Mouse (Mus musculus): ENCODE results near the gene Egfl7. TPM values are rescaled to one million over a fixed set of nuclear protein-coding genes. Genes with fewer than 3 reads are reported as not detected.

The Egfl7 gene
- 75.4 and 76.2 TPM in 2 replicates for polyA plus RNA-seq (2015; fragmentation: Nextera tagmentation; extraction: Ambion mirVana)

DNA sequence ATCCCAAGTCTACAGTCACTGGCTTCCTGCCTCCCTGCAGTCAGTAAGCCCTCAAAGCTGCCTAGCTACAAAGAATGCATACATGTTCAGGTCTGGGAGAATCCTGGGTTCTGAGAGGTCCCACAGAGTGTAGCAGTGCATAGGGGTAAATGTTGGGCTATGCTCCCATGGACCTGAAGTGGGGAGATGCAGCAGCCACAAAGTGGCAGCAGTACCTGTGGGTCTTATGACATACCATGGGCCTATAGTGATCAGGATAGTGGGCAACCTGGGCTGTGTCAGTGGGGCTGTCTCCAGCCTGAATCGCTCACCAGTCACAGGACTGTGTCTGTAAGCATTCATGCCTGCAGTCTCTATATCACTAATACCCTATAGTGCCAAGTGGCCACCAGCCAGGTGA is at the start of gene Egfl7:
Egfl7 (plus strand) TSS at position 301 of the 400 bp plus-strand sequence.
- H3K27me3 ChIP-seq (replicated peaks; ENCODE audit: control insufficient read depth, insufficient read depth, low read length): no peaks in the 10 kb centered on the region
- no peaks in the 10 kb centered on the region for H3K9me3 ChIP-seq (ENCODE audit: control insufficient read depth, low read length)
- no peaks in the 10 kb centered on the region for H3K36me3 ChIP-seq (ENCODE audit: control insufficient read depth, insufficient read depth, low read length)
- 100% methylated on average over 1 of the region's 1 CpGs for WGBS
- peak within 1 kb of the TSS; percentile 45 for H3K27ac ChIP-seq (ENCODE audit: low read depth, low read length)
- H3K9ac ChIP-seq (ENCODE audit: low read depth, low read length): no peak within 1 kb of the TSS
- no peaks in the 10 kb centered on the region for H3K4me1 ChIP-seq (ENCODE audit: control insufficient read depth, insufficient read depth, low read depth, low read length)
- no peak within 1 kb of the TSS for H3K4me2 ChIP-seq (ENCODE audit: low read length)
- no peak within 1 kb of the TSS for H3K4me3 ChIP-seq (ENCODE audit: low read length)
- ATAC-seq: no peak

DNA sequence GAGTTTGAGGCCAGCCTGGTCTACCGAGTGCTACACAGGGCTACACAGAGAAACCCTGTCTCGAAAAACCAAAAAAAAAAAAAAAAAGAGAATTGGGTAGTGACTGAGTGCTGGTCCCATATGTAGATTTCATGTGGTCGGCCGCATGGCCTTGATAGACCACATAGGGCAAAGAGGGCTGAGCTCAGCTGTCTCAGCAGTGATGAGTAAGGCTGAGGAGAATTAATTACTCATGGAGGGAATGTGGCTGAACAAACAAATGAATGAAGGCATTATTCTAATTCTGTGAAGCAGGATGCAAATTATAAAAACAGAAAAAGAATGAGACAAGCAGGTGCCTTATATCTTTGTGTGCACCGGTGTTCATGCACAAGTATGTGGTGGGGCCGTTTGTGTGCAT is 48.0 kb upstream of the Egfl7 start:
- 49% methylated on average over 6 of the region's 6 CpGs for WGBS
- H3K9me3 ChIP-seq (ENCODE audit: control insufficient read depth, low read length): no peaks in the 10 kb centered on the region
- no peaks in the 10 kb centered on the region for H3K36me3 ChIP-seq (ENCODE audit: control insufficient read depth, insufficient read depth, low read length)
- no peak overlapping the region for H3K9ac ChIP-seq (ENCODE audit: low read depth, low read length)
- H3K4me2 ChIP-seq (ENCODE audit: low read length): no peak overlapping the region
- no peak overlapping the region for H3K27ac ChIP-seq (ENCODE audit: low read depth, low read length)
- H3K4me3 ChIP-seq (ENCODE audit: low read length): no peak overlapping the region
- ATAC-seq: no peak
- peaks cover 24% of the 10 kb centered on the region for H3K4me1 ChIP-seq (ENCODE audit: control insufficient read depth, insufficient read depth, low read depth, low read length)
- H3K27me3 ChIP-seq (replicated peaks; ENCODE audit: control insufficient read depth, insufficient read depth, low read length): no peaks in the 10 kb centered on the region

DNA sequence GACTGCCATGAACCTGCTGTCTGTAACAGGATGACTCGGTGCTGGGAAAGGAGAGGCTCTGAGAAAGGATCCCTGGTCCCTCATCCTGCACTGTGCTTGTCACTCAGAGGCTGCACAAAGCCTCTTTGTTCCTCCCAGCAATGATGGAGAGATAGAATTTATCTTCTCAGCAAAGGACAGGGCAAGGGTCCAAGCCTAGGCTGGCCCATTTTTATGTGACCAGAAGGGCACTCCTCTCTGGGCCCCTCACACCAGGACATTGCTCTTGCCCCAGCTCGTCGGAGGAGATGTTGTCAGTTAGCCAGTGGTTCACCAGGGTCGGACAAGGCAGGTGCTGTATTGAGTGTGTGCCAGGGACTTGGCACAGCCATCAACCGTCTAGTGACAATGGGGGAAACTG is 46.6 kb upstream of the Egfl7 start:
- WGBS: 16% methylated on average over 5 of the region's 5 CpGs
- no peaks in the 10 kb centered on the region for H3K9me3 ChIP-seq (ENCODE audit: control insufficient read depth, low read length)
- H3K27me3 ChIP-seq (replicated peaks; ENCODE audit: control insufficient read depth, insufficient read depth, low read length): no peaks in the 10 kb centered on the region
- 0 out of 2 replicates have a peak overlapping the region, but pooled peaks have one; percentile 4 for H3K9ac ChIP-seq (ENCODE audit: low read depth, low read length)
- H3K4me2 ChIP-seq (ENCODE audit: low read length): no peak overlapping the region
- no peaks in the 10 kb centered on the region for H3K36me3 ChIP-seq (ENCODE audit: control insufficient read depth, insufficient read depth, low read length)
- H3K4me1 ChIP-seq (ENCODE audit: control insufficient read depth, insufficient read depth, low read depth, low read length): peaks cover 24% of the 10 kb centered on the region
- H3K4me3 ChIP-seq (ENCODE audit: low read length): no peak overlapping the region
- peak; percentile 64 for ATAC-seq
- peak overlapping the region; percentile 73 for H3K27ac ChIP-seq (ENCODE audit: low read depth, low read length)

DNA sequence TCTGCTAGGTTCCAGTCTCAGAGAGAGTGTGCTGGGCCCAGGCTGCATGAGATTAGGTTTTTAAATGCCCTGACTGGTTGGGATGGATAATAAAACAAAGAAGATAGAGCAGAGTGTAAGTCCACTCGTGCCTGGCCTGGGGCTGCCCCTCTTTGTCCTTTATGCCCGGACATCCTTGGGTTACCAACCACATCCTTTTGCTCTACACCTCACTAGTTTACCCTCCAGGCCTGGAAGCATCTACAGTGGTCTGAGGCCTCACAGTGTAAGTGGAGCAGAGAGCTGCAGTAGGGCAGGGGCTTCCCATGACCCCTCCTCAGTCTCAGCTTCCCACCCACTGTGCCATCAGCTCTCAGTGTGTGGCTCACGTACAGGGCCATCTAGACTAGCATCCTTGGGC is 45.7 kb upstream of the Egfl7 start:
- Histone ChIP-seq H3K27ac (ENCODE audit: low read depth, low read length) (peak overlapping the region; percentile 73), H3K9me3 (ENCODE audit: control insufficient read depth, low read length) (no peaks in the 10 kb centered on the region), H3K4me2 (ENCODE audit: low read length) (no peak overlapping the region), H3K36me3 (ENCODE audit: control insufficient read depth, insufficient read depth, low read length) (no peaks in the 10 kb centered on the region), H3K4me3 (ENCODE audit: low read length) (no peak overlapping the region), H3K4me1 (ENCODE audit: control insufficient read depth, insufficient read depth, low read depth, low read length) (peaks cover 24% of the 10 kb centered on the region), H3K9ac (ENCODE audit: low read depth, low read length) (no peak overlapping the region), H3K27me3 (replicated peaks; ENCODE audit: control insufficient read depth, insufficient read depth, low read length) (no peaks in the 10 kb centered on the region)
- 49% methylated on average over 3 of the region's 3 CpGs for WGBS
- no peak for ATAC-seq

DNA sequence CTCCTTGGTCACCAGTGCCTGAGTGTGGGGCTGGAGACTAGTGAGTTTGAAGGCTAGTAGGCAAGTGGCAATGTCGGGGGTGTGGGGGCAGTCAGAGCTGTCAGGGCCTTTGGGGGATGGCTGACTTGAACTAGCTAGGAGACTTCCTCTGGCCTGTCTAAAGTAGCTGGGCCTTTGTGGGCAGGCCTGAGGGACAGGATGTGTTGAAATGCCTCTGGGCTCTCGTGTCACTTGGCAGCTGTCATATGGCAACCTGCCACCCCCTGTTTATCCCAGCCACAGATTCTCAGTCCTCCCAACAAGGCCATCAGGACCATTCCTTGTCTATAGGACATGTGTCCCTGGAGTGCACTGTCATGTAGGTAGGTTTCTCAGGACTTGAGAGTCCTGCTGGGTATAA is 45.2 kb upstream of the Egfl7 start:
- Histone ChIP-seq H3K9ac (ENCODE audit: low read depth, low read length) (no peak overlapping the region), H3K27me3 (replicated peaks; ENCODE audit: control insufficient read depth, insufficient read depth, low read length) (no peaks in the 10 kb centered on the region), H3K27ac (ENCODE audit: low read depth, low read length) (peak overlapping the region; percentile 73), H3K9me3 (ENCODE audit: control insufficient read depth, low read length) (no peaks in the 10 kb centered on the region), H3K4me3 (ENCODE audit: low read length) (no peak overlapping the region), H3K4me1 (ENCODE audit: control insufficient read depth, insufficient read depth, low read depth, low read length) (peaks cover 24% of the 10 kb centered on the region), H3K4me2 (ENCODE audit: low read length) (no peak overlapping the region), H3K36me3 (ENCODE audit: control insufficient read depth, insufficient read depth, low read length) (no peaks in the 10 kb centered on the region)
- ATAC-seq: peak; percentile 52
- WGBS: 26% methylated on average over 2 of the region's 2 CpGs

DNA sequence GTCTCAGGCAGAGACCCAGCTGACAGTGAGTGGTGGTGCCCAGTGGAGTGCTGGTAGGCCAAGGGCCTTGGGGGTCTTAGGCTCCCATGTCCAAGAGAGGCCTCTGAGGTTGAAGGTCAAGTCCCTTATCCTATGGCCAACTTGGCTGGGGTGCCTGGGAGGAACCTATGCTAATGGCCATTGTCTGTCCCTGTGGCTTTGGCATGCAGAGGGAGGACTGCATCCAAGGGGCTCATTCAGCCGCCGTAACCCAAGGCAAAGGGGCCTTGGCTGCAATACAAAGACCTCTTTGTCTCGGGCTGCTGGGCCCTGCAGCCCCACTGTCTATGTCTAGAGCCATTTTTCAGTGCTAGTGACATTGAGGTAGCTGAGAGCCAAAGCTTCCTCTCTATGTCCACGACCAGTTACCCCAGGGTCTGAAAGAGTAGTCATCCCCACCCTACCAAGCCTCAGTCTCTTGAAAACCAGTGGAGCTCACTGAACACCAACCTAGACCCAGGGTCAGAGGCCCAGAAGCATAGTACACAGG is 44.2 kb upstream of the Egfl7 start:
- no peaks in the 10 kb centered on the region for H3K9me3 ChIP-seq (ENCODE audit: control insufficient read depth, low read length)
- 26% methylated on average over 4 of the region's 4 CpGs for WGBS
- H3K36me3 ChIP-seq (ENCODE audit: control insufficient read depth, insufficient read depth, low read length): no peaks in the 10 kb centered on the region
- peak; percentile 75 for ATAC-seq
- no peak overlapping the region for H3K4me2 ChIP-seq (ENCODE audit: low read length)
- peaks cover 29% of the 10 kb centered on the region for H3K4me1 ChIP-seq (ENCODE audit: control insufficient read depth, insufficient read depth, low read depth, low read length)
- H3K9ac ChIP-seq (ENCODE audit: low read depth, low read length): no peak overlapping the region
- peak overlapping the region; percentile 73 for H3K27ac ChIP-seq (ENCODE audit: low read depth, low read length)
- H3K4me3 ChIP-seq (ENCODE audit: low read length): no peak overlapping the region
- H3K27me3 ChIP-seq (replicated peaks; ENCODE audit: control insufficient read depth, insufficient read depth, low read length): no peaks in the 10 kb centered on the region

DNA sequence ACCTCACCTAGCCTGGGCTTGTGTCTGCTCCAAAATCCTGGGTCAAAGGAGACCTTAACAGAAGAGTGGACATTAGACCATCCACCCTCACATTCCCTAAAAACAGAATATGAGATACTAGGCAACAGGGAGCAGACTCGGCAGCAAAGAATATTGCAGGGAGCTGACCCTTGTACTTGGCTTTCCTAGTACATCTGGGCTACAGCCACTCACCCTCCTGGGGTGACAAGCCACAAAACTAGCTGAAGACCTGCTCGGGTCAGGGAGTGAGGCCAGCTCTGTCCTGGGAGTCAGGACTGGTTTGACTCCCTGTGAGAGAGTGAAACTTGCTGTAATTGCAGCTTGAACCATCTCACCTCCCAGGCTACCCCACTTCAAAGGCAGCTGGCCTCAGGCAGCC is 40.3 kb upstream of the Egfl7 start:
- Histone ChIP-seq H3K36me3 (ENCODE audit: control insufficient read depth, insufficient read depth, low read length) (no peaks in the 10 kb centered on the region), H3K9ac (ENCODE audit: low read depth, low read length) (no peak overlapping the region), H3K4me3 (ENCODE audit: low read length) (no peak overlapping the region), H3K27ac (ENCODE audit: low read depth, low read length) (no peak overlapping the region), H3K4me1 (ENCODE audit: control insufficient read depth, insufficient read depth, low read depth, low read length) (peaks cover 26% of the 10 kb centered on the region), H3K27me3 (replicated peaks; ENCODE audit: control insufficient read depth, insufficient read depth, low read length) (no peaks in the 10 kb centered on the region), H3K4me2 (ENCODE audit: low read length) (no peak overlapping the region), H3K9me3 (ENCODE audit: control insufficient read depth, low read length) (no peaks in the 10 kb centered on the region)
- no peak for ATAC-seq
- WGBS: 77% methylated on average over 2 of the region's 2 CpGs

DNA sequence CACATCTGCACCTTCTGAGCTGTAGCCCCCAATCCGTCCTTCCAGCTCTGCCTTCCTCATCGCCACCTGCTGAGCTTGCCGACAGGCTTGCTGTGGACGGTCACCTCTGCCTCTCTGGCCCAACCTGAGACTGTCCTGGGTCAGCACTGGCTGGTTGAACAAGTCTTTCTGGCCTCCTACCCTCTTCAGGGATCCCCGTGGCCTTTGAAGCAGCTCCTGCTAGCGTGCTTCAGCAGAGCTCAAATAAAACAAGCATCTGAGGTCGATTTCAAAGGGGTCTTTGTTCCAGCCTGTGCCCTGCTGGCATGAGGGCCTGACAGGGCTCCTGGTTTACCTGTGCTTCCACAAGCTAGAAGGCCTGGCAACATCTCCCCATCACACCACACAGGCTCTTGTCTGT is 39.1 kb upstream of the Egfl7 start:
- H3K4me1 ChIP-seq (ENCODE audit: control insufficient read depth, insufficient read depth, low read depth, low read length): peaks cover 17% of the 10 kb centered on the region
- 24% methylated on average over 7 of the region's 7 CpGs for WGBS

DNA sequence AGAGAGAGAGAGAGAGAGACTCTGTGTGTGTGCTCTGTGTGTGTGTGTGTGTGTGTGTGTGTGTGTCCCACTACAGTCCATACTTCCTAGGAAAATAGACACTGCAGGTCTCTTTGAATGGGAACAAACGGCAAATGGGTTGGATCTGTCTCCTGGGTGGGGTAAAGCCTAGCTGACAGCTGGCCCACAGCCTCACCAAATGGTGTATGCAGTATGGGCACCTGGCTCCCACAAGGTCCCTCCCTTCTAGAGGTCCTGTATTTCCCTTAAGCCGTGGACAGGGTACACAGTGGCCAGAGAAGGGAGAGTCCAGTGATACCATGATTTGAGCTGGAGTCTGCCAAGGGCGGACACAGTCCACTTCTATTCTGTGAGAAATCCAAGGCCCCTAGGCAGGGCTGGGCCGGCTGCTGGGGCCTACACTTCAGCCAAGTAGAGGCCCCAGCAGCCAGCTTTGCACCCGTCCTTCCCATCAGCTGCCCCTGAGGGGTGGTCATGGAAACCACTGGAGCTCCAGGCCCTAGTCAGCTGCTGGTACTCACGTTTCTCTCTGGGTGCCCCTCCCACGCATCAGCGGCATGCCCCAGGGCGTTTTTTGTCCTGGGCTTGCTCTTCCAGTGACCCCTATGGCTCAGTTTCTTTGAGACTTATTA is 38.4 kb upstream of the Egfl7 start:
- Histone ChIP-seq H3K27me3 (replicated peaks; ENCODE audit: control insufficient read depth, insufficient read depth, low read length) (no peaks in the 10 kb centered on the region), H3K9me3 (ENCODE audit: control insufficient read depth, low read length) (no peaks in the 10 kb centered on the region), H3K36me3 (ENCODE audit: control insufficient read depth, insufficient read depth, low read length) (no peaks in the 10 kb centered on the region), H3K4me3 (ENCODE audit: low read length) (no peak overlapping the region), H3K4me2 (ENCODE audit: low read length) (no peak overlapping the region), H3K27ac (ENCODE audit: low read depth, low read length) (peak overlapping the region; percentile 54), H3K4me1 (ENCODE audit: control insufficient read depth, insufficient read depth, low read depth, low read length) (peaks cover 17% of the 10 kb centered on the region), H3K9ac (ENCODE audit: low read depth, low read length) (peak overlapping the region; percentile 35; the same call in 1 of the 2 replicates)
- ATAC-seq: peak; percentile 69
- WGBS: 23% methylated on average over 9 of the region's 9 CpGs

More for the DNA sequence above, 39.1 kb upstream of the Egfl7 start:
- Histone ChIP-seq H3K4me2 (ENCODE audit: low read length) (no peak overlapping the region), H3K36me3 (ENCODE audit: control insufficient read depth, insufficient read depth, low read length) (no peaks in the 10 kb centered on the region), H3K27ac (ENCODE audit: low read depth, low read length) (no peak overlapping the region), H3K4me3 (ENCODE audit: low read length) (no peak overlapping the region), H3K9me3 (ENCODE audit: control insufficient read depth, low read length) (no peaks in the 10 kb centered on the region), H3K9ac (ENCODE audit: low read depth, low read length) (peak overlapping the region; percentile 18; the same call in 1 of the 2 replicates), H3K27me3 (replicated peaks; ENCODE audit: control insufficient read depth, insufficient read depth, low read length) (no peaks in the 10 kb centered on the region)
- ATAC-seq: no peak
